Mouse (Mus musculus): ENCODE measurements at regions not wholly inside any gene's neighbourhood (a gene's known extent, or its start where the extent isn't known, plus 50 kb on each side); places are given as distances from the start of the nearest gene placed in this dataset.
A peak's percentile ranks its signal among the peaks of the same experiment; 100 is the strongest.

DNA sequence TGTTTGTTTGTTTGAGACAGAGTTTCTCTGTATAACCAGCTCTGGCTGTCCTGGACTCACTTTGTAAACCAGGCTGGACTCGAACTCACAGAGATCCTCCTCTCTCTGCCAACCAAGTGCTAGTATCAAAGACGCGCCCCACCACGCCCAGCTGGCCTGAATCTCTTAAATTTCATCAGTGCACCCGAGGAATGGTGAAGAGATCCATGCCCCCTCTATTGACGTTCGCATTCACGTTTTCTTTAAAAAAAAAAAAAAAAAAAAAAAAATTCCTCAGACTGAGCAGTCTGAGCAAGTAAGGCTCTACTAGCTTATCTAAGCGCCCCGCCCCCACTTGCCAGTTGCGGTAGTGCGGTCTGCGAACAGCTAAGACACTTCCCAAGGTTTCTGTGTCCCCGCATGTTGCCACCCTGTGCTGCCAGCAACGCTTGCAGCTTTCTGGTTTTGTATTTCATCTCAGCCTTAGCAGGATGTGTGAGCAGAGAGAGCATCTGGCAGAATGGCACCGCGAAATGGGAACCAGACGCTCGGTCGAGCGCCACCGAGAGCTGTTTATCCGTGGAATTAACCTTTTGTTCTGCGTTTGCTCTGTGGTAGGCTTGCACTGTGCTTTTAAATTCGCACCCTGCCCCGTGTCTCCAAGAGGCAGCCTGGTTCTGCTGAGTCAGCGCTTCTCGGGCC, 225.1 kb upstream of the Hes1 start:
- H3K27ac ChIP-seq (ENCODE audit: low read depth, low read length): peak overlapping the region; percentile 70
- H3K9ac ChIP-seq (ENCODE audit: low read depth, low read length): peak overlapping the region; percentile 59
- H3K4me1 ChIP-seq (replicated peaks; ENCODE audit: control insufficient read depth, insufficient read depth, low read length): peaks cover 29% of the 10 kb centered on the region

DNA sequence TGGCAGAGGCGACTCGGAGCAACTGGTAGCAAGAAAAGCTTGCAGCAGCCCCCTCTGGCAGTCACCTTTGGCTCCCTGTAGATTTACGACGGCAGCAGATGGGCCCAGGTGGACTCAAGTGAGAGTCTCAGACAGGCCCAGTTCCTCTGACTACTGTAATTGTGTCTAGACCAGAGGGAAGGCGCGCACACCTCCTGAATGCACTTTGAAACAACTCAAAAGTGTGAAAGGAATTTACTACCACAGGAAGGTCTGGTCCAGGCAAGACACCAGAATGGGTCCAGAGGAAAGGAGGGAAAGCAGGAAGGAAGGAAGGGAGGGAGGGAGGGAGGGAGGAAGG, 224.6 kb upstream of the Hes1 start:
- Histone ChIP-seq H3K4me2 (peak overlapping the region; percentile 80), H3K27ac (ENCODE audit: low read depth, low read length) (peak overlapping the region; percentile 70; the same call in 1 of the 2 replicates), H3K9me3 (ENCODE audit: control insufficient read depth, low read length) (no peaks in the 10 kb centered on the region), H3K4me3 (ENCODE audit: low read depth, low read length) (peak overlapping the region; percentile 46), H3K9ac (ENCODE audit: low read depth, low read length) (peak overlapping the region; percentile 59), H3K4me1 (replicated peaks; ENCODE audit: control insufficient read depth, insufficient read depth, low read length) (peaks cover 33% of the 10 kb centered on the region), H3K27me3 (replicated peaks; ENCODE audit: control insufficient read depth, insufficient read depth, low read length) (no peaks in the 10 kb centered on the region), H3K36me3 (ENCODE audit: control insufficient read depth, insufficient read depth, low read length) (no peaks in the 10 kb centered on the region)
- ATAC-seq (replicated peaks; ENCODE audit: low FRiP score) (no peak), DNase-seq (ENCODE audit: low spot score) (no peak)
- WGBS: 24% methylated on average over 6 of the region's 6 CpGs

More for the DNA sequence above, 225.1 kb upstream of the Hes1 start:
- H3K27me3 ChIP-seq (replicated peaks; ENCODE audit: control insufficient read depth, insufficient read depth, low read length): no peaks in the 10 kb centered on the region
- no peaks in the 10 kb centered on the region for H3K36me3 ChIP-seq (ENCODE audit: control insufficient read depth, insufficient read depth, low read length)
- WGBS: 5% methylated on average over 28 of the region's 28 CpGs
- peak; percentile 69 for DNase-seq (ENCODE audit: low spot score)
- H3K4me3 ChIP-seq (ENCODE audit: low read depth, low read length): peak overlapping the region; percentile 46
- ATAC-seq (replicated peaks; ENCODE audit: low FRiP score): peak; percentile 55
- H3K9me3 ChIP-seq (ENCODE audit: control insufficient read depth, low read length): no peaks in the 10 kb centered on the region
- H3K4me2 ChIP-seq: peak overlapping the region; percentile 80

- Histone ChIP-seq H3K27ac (ENCODE audit: low read depth, low read length) (peak overlapping the region; percentile 13; the same call in 1 of the 2 replicates), H3K36me3 (ENCODE audit: control insufficient read depth, insufficient read depth, low read length) (no peaks in the 10 kb centered on the region), H3K4me3 (ENCODE audit: low read depth, low read length) (no peak overlapping the region), H3K4me2 (peak overlapping the region; percentile 26; the same call in 1 of the 2 replicates), H3K9me3 (ENCODE audit: control insufficient read depth, low read length) (no peaks in the 10 kb centered on the region), H3K9ac (ENCODE audit: low read depth, low read length) (no peak overlapping the region), H3K27me3 (replicated peaks; ENCODE audit: control insufficient read depth, insufficient read depth, low read length) (no peaks in the 10 kb centered on the region), H3K4me1 (replicated peaks; ENCODE audit: control insufficient read depth, insufficient read depth, low read length) (peaks cover 41% of the 10 kb centered on the region)
- DNase-seq (ENCODE audit: low spot score): no peak
- ATAC-seq (replicated peaks; ENCODE audit: low FRiP score): peak; percentile 37; the same call in 1 of the 2 replicates
- 47% methylated on average over 2 of the region's 2 CpGs for WGBS
Measured at GRCm38 (mm10) chr16:29840412-29840811, 223.8 kb upstream of the Hes1 start.

GRCm38 (mm10) chr16:29841132-29841531, 223.1 kb upstream of the Hes1 start:
- Histone ChIP-seq H3K4me1 (replicated peaks; ENCODE audit: control insufficient read depth, insufficient read depth, low read length) (peaks cover 46% of the 10 kb centered on the region), H3K27ac (ENCODE audit: low read depth, low read length) (no peak overlapping the region), H3K36me3 (ENCODE audit: control insufficient read depth, insufficient read depth, low read length) (no peaks in the 10 kb centered on the region), H3K4me2 (no peak overlapping the region), H3K9me3 (ENCODE audit: control insufficient read depth, low read length) (no peaks in the 10 kb centered on the region), H3K4me3 (ENCODE audit: low read depth, low read length) (no peak overlapping the region), H3K9ac (ENCODE audit: low read depth, low read length) (no peak overlapping the region), H3K27me3 (replicated peaks; ENCODE audit: control insufficient read depth, insufficient read depth, low read length) (no peaks in the 10 kb centered on the region)
- no peak for DNase-seq (ENCODE audit: low spot score)
- WGBS: 41% methylated on average over 4 of the region's 4 CpGs
- no peak for ATAC-seq (replicated peaks; ENCODE audit: low FRiP score)

DNA sequence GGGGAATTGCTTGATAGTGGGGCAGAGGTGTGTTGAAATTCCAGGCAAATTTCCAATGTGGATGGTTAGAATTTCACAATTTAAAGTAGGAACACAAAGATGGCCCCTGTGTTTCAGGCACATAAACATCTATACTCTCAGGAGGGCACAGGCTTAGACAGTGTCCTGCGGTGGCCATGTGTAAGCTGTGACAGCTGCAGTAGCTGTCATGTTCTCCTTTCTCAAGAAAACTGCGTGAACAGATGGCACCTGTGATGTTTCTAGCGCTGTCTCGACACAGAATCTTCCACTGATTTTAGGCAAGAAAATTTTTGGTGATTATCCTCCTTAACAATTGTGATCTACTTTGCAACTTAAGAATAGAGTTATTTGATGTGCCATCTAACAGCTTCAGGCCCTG, 222.1 kb upstream of the Hes1 start:
- DNase-seq (ENCODE audit: low spot score): no peak
- H3K9me3 ChIP-seq (ENCODE audit: control insufficient read depth, low read length): no peaks in the 10 kb centered on the region
- WGBS: 85% methylated on average over 4 of the region's 4 CpGs
- peaks cover 54% of the 10 kb centered on the region for H3K4me1 ChIP-seq (replicated peaks; ENCODE audit: control insufficient read depth, insufficient read depth, low read length)
- H3K27ac ChIP-seq (ENCODE audit: low read depth, low read length): no peak overlapping the region
- no peak for ATAC-seq (replicated peaks; ENCODE audit: low FRiP score)
- H3K9ac ChIP-seq (ENCODE audit: low read depth, low read length): no peak overlapping the region
- H3K4me2 ChIP-seq: no peak overlapping the region
- no peak overlapping the region for H3K4me3 ChIP-seq (ENCODE audit: low read depth, low read length)
- no peaks in the 10 kb centered on the region for H3K36me3 ChIP-seq (ENCODE audit: control insufficient read depth, insufficient read depth, low read length)
- no peaks in the 10 kb centered on the region for H3K27me3 ChIP-seq (replicated peaks; ENCODE audit: control insufficient read depth, insufficient read depth, low read length)

- Histone ChIP-seq H3K27me3 (replicated peaks; ENCODE audit: control insufficient read depth, insufficient read depth, low read length) (no peaks in the 10 kb centered on the region), H3K9ac (ENCODE audit: low read depth, low read length) (no peak overlapping the region), H3K4me3 (ENCODE audit: low read depth, low read length) (no peak overlapping the region), H3K27ac (ENCODE audit: low read depth, low read length) (no peak overlapping the region), H3K9me3 (ENCODE audit: control insufficient read depth, low read length) (no peaks in the 10 kb centered on the region), H3K4me2 (no peak overlapping the region), H3K36me3 (ENCODE audit: control insufficient read depth, insufficient read depth, low read length) (no peaks in the 10 kb centered on the region), H3K4me1 (replicated peaks; ENCODE audit: control insufficient read depth, insufficient read depth, low read length) (peaks cover 64% of the 10 kb centered on the region)
- DNase-seq (ENCODE audit: low spot score) (no peak), ATAC-seq (replicated peaks; ENCODE audit: low FRiP score) (peak; percentile 56)
- 20% methylated on average over 7 of the region's 7 CpGs for WGBS
Measured at GRCm38 (mm10) chr16:29843490-29843889, 220.7 kb upstream of the Hes1 start.

DNA sequence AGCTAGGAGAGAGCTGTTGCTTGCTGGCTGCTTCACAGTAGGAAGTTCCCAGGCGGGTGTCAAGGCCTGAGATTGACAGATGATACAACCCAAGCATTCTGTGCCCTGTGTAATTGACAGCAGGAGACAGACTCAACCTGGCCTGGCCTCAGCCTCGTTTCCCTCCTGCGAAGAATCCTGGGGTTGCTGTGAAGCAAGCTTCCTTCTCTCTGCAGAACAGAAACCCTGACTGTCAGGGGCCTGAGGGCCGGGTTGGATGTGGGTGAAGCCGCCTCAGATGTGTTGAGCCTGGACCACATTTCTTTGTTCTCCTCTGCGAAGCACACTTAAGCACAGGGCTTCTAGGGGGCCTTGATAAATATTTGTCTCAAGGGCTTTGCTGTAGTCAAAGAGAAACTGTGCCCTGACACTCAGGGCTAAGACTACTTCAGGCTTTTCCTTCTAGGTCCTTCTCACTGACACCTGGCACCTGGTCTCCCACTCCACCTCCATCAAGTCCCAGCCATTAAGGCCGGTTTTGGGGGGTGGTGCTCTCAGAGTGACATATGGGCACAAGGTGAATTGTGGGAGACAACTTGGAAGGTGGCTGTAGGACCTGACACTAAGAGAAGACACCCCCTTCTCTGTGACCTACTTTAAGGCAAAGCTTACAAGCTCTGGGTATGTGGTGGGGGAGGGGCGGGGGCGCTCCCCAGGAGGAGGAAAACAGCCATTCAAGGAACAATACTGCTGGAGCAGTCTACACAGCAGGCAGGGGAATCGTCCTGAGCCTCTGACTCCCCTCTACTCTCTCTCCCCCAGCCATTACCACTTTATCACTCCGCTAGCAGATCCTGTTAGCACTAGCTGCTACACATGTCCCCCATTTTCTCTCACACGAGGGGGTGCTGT, 219.2 kb upstream of the Hes1 start:
- H3K4me3 ChIP-seq (ENCODE audit: low read depth, low read length): no peak overlapping the region
- peak overlapping the region; percentile 54 for H3K4me2 ChIP-seq
- H3K9me3 ChIP-seq (ENCODE audit: control insufficient read depth, low read length): no peaks in the 10 kb centered on the region
- H3K36me3 ChIP-seq (ENCODE audit: control insufficient read depth, insufficient read depth, low read length): no peaks in the 10 kb centered on the region
- ATAC-seq (replicated peaks; ENCODE audit: low FRiP score) (peak; percentile 46), DNase-seq (ENCODE audit: low spot score) (no peak)
- WGBS: 31% methylated on average over 11 of the region's 12 CpGs
- peak overlapping the region; percentile 63 for H3K9ac ChIP-seq (ENCODE audit: low read depth, low read length)
- no peaks in the 10 kb centered on the region for H3K27me3 ChIP-seq (replicated peaks; ENCODE audit: control insufficient read depth, insufficient read depth, low read length)
- peak overlapping the region; percentile 81 for H3K27ac ChIP-seq (ENCODE audit: low read depth, low read length)
- peaks cover 55% of the 10 kb centered on the region for H3K4me1 ChIP-seq (replicated peaks; ENCODE audit: control insufficient read depth, insufficient read depth, low read length)

GRCm38 (mm10) chr16:29845597-29845986, 218.6 kb upstream of the Hes1 start:
- Histone ChIP-seq H3K4me3 (ENCODE audit: low read depth, low read length) (no peak overlapping the region), H3K36me3 (ENCODE audit: control insufficient read depth, insufficient read depth, low read length) (no peaks in the 10 kb centered on the region), H3K4me2 (peak overlapping the region; percentile 54), H3K9ac (ENCODE audit: low read depth, low read length) (peak overlapping the region; percentile 63), H3K27ac (ENCODE audit: low read depth, low read length) (peak overlapping the region; percentile 81), H3K4me1 (replicated peaks; ENCODE audit: control insufficient read depth, insufficient read depth, low read length) (peaks cover 49% of the 10 kb centered on the region), H3K27me3 (replicated peaks; ENCODE audit: control insufficient read depth, insufficient read depth, low read length) (no peaks in the 10 kb centered on the region), H3K9me3 (ENCODE audit: control insufficient read depth, low read length) (no peaks in the 10 kb centered on the region)
- ATAC-seq (replicated peaks; ENCODE audit: low FRiP score) (peak; percentile 89), DNase-seq (ENCODE audit: low spot score) (no peak)
- WGBS: 7% methylated on average over 8 of the region's 8 CpGs

Data from liver, embryonic 11.5 days (tissue).